Mouse (Mus musculus): Measurements from ENCODE around the gene Cpsf4l.

DNA sequence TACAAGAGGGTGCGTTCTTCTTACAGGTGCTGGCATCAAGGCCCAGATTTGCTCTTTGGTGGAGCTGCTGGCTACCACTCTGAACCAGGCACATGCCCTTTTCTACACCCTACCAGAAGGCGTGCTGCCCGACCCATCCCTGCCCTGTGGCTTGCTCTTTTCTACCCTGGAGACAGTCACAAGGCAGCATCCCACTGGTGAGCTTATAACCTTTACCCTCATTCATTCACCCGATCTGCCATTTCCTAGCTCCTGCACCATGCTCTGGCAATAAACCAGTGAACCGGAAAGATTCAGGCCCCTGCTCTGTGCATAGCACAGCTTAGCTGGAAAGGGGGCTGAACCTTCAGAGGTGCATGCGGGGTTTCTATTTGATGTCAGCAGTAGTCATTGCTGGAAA lies 57.3 kb downstream of the Cpsf4l start:
- TF ChIP-seq CTCF (IDR thresholded peaks at IDR 0.05; ENCODE audit: borderline replicate concordance, extremely low read depth, insufficient read depth, insufficient read length) (no peak), POLR2A (IDR thresholded peaks at IDR 0.05; ENCODE audit: borderline replicate concordance, extremely low read depth, insufficient read depth, insufficient read length, poor library complexity, severe bottlenecking) (no peak)

Measured in brain, embryonic 14.5 days (tissue).